Mouse (Mus musculus) liver, adult 2 months (tissue): ENCODE measurements around the gene Zbtb22.

ENCODE experiments used
- CTCF ChIP-seq: fragments of 200-500 bp; IDR thresholded peaks from 2 replicates; pipeline ENCODE4 v1.5.1; 2011; ENCODE audit warnings: low read depth, low read length, control low read depth
- POLR2A ChIP-seq: fragments of 200-500 bp; IDR thresholded peaks from 2 replicates; pipeline ENCODE4 v1.6.1; 2011; ENCODE audit warnings: low read length, control low read depth; ENCODE audit not compliant: insufficient read depth; ENCODE audit errors: extremely low read depth

DNA sequence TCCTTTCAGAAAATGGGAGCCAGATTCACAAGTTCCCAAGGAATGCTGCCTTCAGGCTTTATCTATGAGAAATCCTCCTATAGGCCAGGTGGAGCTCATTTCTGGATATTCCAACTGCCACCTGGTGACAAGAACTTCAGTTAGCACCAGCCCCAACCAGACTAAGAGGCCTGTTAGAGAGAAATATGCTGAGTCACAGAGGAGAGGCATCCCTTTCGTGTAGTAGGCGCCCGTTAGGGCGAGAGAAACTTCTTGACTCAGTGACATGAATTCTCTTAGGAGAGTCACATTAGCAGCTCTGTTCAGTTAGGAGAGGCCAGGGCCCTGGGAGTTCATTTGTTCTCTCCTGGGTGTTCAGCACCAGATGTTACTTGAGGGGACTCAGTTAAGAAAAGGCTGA, 16.1 kb upstream of the Zbtb22 start:
- TF ChIP-seq CTCF = no peak
- no peak for TF ChIP-seq POLR2A
